Mouse (Mus musculus) midbrain, postnatal 0 days (tissue): ENCODE data around the gene Cd3e. TPM values are rescaled to one million over a fixed set of nuclear protein-coding genes. Genes with fewer than 3 reads are reported as not detected.

ENCODE experiments used
- ATAC-seq: fragments of 200-750 bp; cut with Nextera tagmentation; 2 replicates; pipeline ENCODE4 v1.8.0; 2017; ENCODE audit warnings: moderate number of reproducible peaks, mild to moderate bottlenecking, moderate TSS enrichment, moderate library complexity; ENCODE audit not compliant: low FRiP score
- DNase-seq: peaks from one replicate; pipeline ENCODE4 v3.0.0-alpha.2; 2015; ENCODE audit warnings: low spot score
- H3K27ac ChIP-seq: fragments of 300-500 bp; sonication (generic); 2 replicates; pipeline ENCODE4 v1.5.1; 2014; ENCODE audit warnings: low read depth, mild to moderate bottlenecking, low read length, mixed read lengths
- H3K27me3 ChIP-seq: fragments of 300-500 bp; sonication (generic); 2 replicates; pipeline ENCODE4 v1.6.1; 2014; ENCODE audit warnings: low read length, control low read depth, mixed read lengths; ENCODE audit not compliant: insufficient read depth
- H3K36me3 ChIP-seq: fragments of 300-500 bp; sonication (generic); 2 replicates; pipeline ENCODE4 v1.6.1; 2014; ENCODE audit warnings: low read length, control low read depth, mixed read lengths; ENCODE audit not compliant: insufficient read depth
- H3K4me1 ChIP-seq: fragments of 300-500 bp; sonication (generic); 2 replicates; pipeline ENCODE4 v1.6.1; 2014; ENCODE audit warnings: mild to moderate bottlenecking, control low read depth, antibody characterized with exemption, low read length, mixed read lengths; ENCODE audit not compliant: insufficient read depth
- H3K4me2 ChIP-seq: fragments of 300-500 bp; sonication (generic); 2 replicates; pipeline ENCODE4 v1.6.1; 2014; ENCODE audit warnings: low read depth, mild to moderate bottlenecking, low read length, mixed read lengths; ENCODE audit not compliant: poor library complexity, severe bottlenecking
- H3K4me3 ChIP-seq: fragments of 300-500 bp; sonication (generic); 2 replicates; pipeline ENCODE4 v1.5.1; 2014; ENCODE audit warnings: low read depth, mild to moderate bottlenecking, low read length, moderate library complexity
- H3K9ac ChIP-seq: fragments of 300-500 bp; sonication (generic); replicated peaks from 2 replicates; pipeline ENCODE4 v1.6.1; 2014; ENCODE audit warnings: mild to moderate bottlenecking, low read length, moderate library complexity, mixed read lengths; ENCODE audit not compliant: poor library complexity, severe bottlenecking
- H3K9me3 ChIP-seq: fragments of 300-500 bp; sonication (generic); 2 replicates; pipeline ENCODE4 v1.6.1; 2016; ENCODE audit warnings: low read length, control low read depth
- CTCF ChIP-seq: IDR thresholded peaks from 2 replicates; pipeline ENCODE4 v1.5.1; 2016; ENCODE audit warnings: antibody characterized with exemption, mild to moderate bottlenecking
- WGBS: fragments of 180-500 bp; shearing (Covaris S2); extraction: QIAGEN DNeasy Blood & Tissue Kit; methylation state at CpG from one replicate; pipeline ENCODE4 v1.1.7; 2014; 5-methylcytosine and 5-hydroxymethylcytosine counted together
- polyA plus RNA-seq: library from polyadenylated mRNA; unstranded; fragments of >200 nt; fragmentation: Nextera tagmentation; extraction: Ambion mirVana; gene quantifications from 2 replicates; pipeline ENCODE4 v1.2.1, GENCODE M21; 2015
- total RNA-seq: library from RNA; depleted of rRNA; stranded (reverse); fragments of >200 nt; gene quantifications from 2 replicates; pipeline ENCODE4 v1.2.3, GENCODE M21; 2014

Gene Cd3e
- total and polyA plus RNA-seq, 2 experiments from 2014 or later: 0.15 TPM; not detected in 1

GRCm38 (mm10) chr9:44982531-44982930 is 26.9 kb downstream of the Cd3e start:
- Histone ChIP-seq H3K27ac (no peak overlapping the region), H3K4me3 (no peak overlapping the region), H3K4me2 (no peak overlapping the region), H3K9ac (no peak overlapping the region), H3K27me3 (no peaks in the 10 kb centered on the region; the same call in 1 of the 2 replicates), H3K9me3 (no peaks in the 10 kb centered on the region), H3K4me1 (no peaks in the 10 kb centered on the region), H3K36me3 (no peaks in the 10 kb centered on the region)
- ATAC-seq (no peak), DNase-seq (no peak)
- no peak for TF ChIP-seq CTCF
- WGBS: 96% methylated on average over 3 of the region's 3 CpGs

DNA sequence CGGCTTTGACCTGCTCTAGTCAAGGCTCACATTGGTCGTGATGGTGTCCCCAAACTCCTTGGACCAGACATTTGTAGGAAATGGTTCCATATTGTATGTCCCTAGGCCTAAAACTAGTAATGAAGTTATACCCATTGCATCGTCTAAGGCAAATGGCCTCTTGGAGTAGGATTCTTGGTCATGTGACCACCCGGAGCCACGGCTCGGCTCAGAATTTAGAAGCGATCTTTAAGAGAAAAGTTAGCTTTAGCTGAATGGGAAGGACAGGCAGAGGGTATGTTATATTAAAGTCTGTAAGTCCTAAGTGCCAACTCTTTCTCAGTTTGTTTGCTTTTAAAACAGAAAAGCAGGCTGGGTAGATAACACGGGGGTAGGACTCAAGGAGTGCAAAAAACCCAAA is 27.3 kb downstream of the Cd3e start:
- 87% methylated on average over 8 of the region's 8 CpGs for WGBS
- H3K36me3 ChIP-seq: no peaks in the 10 kb centered on the region
- no peaks in the 10 kb centered on the region for H3K9me3 ChIP-seq
- H3K4me3 ChIP-seq: no peak overlapping the region
- no peak for DNase-seq
- no peak overlapping the region for H3K9ac ChIP-seq
- H3K4me2 ChIP-seq: no peak overlapping the region
- no peaks in the 10 kb centered on the region; the same call in 1 of the 2 replicates for H3K27me3 ChIP-seq
- TF ChIP-seq CTCF: no peak
- H3K4me1 ChIP-seq: no peaks in the 10 kb centered on the region
- H3K27ac ChIP-seq: no peak overlapping the region
- no peak for ATAC-seq

DNA sequence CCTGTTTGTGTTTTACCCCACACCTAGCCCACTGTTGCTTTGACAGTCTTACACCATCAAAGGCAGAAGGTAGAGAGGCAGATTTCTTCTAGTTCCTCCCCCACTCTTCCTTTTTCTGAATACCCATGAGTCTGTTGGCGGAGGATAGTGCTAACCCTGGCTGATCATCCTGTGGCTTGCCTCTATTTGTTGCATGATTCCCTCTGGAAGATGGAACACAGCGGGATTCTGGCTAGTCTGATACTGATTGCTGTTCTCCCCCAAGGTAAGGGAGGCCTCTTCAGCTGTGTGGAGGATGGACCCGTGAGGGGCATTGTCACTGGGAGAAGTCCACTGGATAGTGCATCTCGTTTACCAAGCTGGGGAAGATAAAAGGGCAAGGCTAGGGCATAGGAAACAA is 27.8 kb downstream of the Cd3e start, which contains the start of gene Cd3d:
TSS of gene Cd3d (plus strand) at position 111 of the 400 bp plus-strand sequence.
- ATAC-seq (no peak), DNase-seq (no peak)
- no peak for TF ChIP-seq CTCF
- no peak within 1 kb of the TSS for H3K9ac ChIP-seq
- H3K27ac ChIP-seq: no peak within 1 kb of the TSS
- no peaks in the 10 kb centered on the region for H3K9me3 ChIP-seq
- no peak within 1 kb of the TSS for H3K4me2 ChIP-seq
- 78% methylated on average over 4 of the region's 4 CpGs for WGBS
- H3K27me3 ChIP-seq: no peaks in the 10 kb centered on the region; the same call in 1 of the 2 replicates
- no peaks in the 10 kb centered on the region for H3K36me3 ChIP-seq
- no peak within 1 kb of the TSS for H3K4me3 ChIP-seq
- no peaks in the 10 kb centered on the region for H3K4me1 ChIP-seq

DNA sequence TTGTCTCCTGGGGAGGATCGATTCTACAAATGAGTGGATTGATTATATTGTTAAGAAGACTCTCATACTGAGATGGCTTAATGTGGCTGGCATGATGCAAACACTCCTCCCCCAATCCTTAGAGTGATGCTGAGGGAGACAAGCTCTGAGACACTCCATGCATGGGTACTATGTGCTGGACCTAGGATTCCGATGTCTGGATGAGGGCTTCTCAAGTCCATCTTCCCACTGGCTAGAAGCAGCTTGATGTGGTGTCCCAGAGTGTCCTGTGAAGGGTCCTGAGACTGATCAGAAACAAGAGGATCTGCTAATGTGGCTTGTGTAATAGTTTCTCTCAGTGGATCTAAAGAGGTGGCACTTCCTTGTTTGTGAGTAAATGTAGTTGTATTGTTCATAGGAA is 28.3 kb downstream of the Cd3e start:
- H3K27ac ChIP-seq: no peak overlapping the region
- H3K4me2 ChIP-seq: no peak overlapping the region
- DNase-seq (no peak), ATAC-seq (no peak)
- 94% methylated on average over 2 of the region's 2 CpGs for WGBS
- no peak for TF ChIP-seq CTCF
- no peak overlapping the region for H3K9ac ChIP-seq
- H3K36me3 ChIP-seq: no peaks in the 10 kb centered on the region
- H3K9me3 ChIP-seq: no peaks in the 10 kb centered on the region
- no peaks in the 10 kb centered on the region; the same call in 1 of the 2 replicates for H3K27me3 ChIP-seq
- no peaks in the 10 kb centered on the region for H3K4me1 ChIP-seq
- H3K4me3 ChIP-seq: no peak overlapping the region

DNA sequence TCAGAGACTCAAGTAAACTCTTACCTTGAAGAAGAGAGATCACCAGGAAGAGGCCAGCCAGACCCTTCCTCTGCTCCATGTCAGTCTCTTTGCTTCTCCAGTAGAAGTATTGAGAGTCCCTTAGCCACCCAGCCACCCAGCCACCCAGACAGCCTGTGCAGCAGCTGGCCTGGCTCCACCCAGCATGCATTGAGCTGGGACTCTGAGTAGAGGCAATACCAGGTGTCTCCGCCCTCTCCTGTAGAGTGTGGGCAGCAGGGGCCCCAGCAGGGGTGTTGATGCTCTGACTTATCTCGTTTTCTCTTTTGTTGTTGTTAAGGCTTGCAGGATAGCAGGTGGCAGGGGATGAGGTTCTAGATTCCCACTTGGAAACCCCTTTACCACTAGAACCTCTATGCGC is 29.2 kb downstream of the Cd3e start, which contains the start of gene Cd3g:
TSS of gene Cd3g (minus strand) at position 190 of the 400 bp plus-strand sequence.
- Histone ChIP-seq H3K9me3 (no peaks in the 10 kb centered on the region), H3K4me1 (no peaks in the 10 kb centered on the region), H3K4me3 (no peak within 1 kb of the TSS), H3K4me2 (no peak within 1 kb of the TSS), H3K9ac (no peak within 1 kb of the TSS), H3K27me3 (peaks cover under 1% of the 10 kb centered on the region), H3K36me3 (no peaks in the 10 kb centered on the region), H3K27ac (no peak within 1 kb of the TSS)
- WGBS: 78% methylated on average over 3 of the region's 3 CpGs
- TF ChIP-seq CTCF: no peak
- DNase-seq (no peak), ATAC-seq (no peak)

DNA sequence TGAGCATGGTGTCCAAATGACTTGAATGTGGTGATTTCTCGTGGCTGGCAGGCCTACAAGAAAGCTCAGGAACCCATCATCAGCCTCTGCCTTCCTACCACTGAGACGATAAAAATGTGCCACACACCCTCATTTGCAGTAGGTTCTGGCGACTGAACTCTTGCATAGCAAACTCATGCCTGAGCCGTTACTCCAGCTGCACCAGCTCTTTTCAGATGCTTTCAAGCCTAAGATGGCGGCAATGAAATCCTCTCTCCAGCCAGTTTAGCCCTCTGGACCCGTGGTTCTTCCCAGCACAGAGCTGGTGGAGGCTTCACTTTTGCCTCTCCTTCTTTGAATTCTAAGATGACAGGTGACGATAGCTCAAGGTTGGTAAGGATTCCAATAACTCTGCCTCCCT is 29.6 kb downstream of the Cd3e start:
- no peak for ATAC-seq
- no peak overlapping the region for H3K4me3 ChIP-seq
- H3K36me3 ChIP-seq: no peaks in the 10 kb centered on the region
- no peaks in the 10 kb centered on the region for H3K4me1 ChIP-seq
- H3K4me2 ChIP-seq: no peak overlapping the region
- H3K9me3 ChIP-seq: no peaks in the 10 kb centered on the region
- H3K27me3 ChIP-seq: peaks cover 4% of the 10 kb centered on the region
- TF ChIP-seq CTCF: no peak
- H3K27ac ChIP-seq: no peak overlapping the region
- no peak overlapping the region for H3K9ac ChIP-seq
- no peak for DNase-seq
- 68% methylated on average over 7 of the region's 7 CpGs for WGBS
